Mouse (Mus musculus): ENCODE results near the gene Neurl1a.

Neurl1a gene

DNA sequence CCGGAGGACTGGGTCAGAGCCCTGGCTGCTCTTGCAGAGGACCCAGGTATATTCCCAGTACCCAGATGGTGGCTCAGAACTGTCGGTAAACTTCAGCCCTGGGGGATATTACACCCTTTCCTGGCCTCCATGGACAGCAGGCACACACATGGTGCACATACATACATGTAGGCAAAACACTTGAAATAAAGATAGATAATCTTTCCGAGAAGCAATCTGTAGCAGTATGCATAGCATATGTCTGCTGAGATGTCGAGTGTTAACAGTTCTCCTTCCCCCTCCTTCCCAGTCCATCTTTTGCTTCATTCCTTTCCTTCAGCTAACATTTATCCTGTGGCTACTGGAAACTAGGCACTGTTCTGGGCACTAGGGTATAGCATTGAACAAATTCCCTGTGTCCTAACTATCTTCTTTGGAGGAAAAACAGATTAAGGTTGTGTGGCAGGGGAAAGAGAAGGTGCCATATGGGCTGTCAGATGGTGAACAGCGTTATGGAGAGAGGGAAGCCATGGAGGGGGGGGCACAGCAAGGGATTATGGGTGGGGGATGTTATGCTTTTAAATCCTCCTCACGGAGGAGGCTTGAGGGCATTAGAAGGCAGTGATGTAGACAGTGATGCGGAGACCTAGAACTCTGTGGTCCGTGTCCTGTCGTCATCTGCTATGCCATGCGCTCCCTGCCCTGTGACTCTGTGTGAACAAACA is 33.1 kb downstream of the Neurl1a start:
- no peak for DNase-seq (ENCODE audit: low read depth, low spot score)

DNA sequence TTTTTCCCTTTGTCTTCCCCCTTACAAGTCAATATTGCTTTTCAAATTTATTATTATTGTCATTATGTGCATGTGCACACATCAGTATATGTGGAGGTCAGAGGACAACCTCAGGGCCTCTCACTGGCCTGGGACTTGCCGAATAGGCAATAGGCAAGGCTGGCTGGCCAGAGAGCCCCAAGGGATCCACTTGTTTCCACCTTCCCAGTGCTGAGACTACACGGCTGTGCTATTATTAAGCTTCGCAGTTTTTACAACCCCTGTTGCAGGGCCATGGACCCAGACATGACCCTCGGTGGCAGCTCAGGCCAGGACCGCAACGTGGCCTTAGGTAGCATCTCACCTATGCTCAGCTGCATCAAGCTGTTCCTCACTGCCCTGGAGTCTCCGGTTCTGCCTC is 33.8 kb downstream of the Neurl1a start:
- DNase-seq (ENCODE audit: low read depth, low spot score): no peak

DNA sequence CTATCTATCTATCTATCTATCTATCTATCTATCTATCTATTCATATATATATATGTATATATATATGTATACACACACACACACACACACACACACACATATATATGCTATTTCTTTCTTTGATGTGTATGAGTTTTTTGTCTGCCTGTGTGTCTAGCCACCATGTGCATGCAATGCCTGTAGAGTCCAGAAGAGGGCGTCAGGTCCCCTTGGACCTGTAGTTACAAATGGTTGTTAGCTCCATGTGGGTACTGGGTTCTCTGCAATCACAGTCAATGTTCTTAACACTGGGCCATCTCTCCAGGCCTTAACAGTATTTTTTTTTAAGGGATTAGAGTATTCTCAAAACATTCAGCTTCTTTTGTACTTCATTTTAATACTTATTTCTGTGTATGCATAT is 34.9 kb downstream of the Neurl1a start:
- peak; percentile 41 for DNase-seq (ENCODE audit: low read depth, low spot score)

DNA sequence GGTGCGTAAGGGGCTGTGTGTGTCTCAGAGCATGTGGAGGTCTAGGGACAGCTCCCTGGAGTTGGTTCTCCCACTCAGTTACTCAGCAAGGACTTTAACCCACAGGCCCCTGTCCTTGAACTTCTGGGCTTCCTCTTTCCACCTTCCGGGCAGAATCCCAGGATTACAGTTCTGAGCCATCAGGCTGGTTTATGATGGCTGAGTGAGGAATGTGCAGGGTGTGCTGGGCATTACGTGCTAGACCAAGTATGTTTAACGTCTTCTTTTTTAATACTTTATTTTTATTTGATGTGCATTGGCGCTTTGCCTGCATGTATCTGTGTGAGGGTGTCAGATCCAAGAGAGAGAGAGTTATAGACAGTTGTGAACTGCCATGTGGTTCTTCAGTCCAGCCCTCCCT is 38.1 kb downstream of the Neurl1a start:
- no peak for DNase-seq (ENCODE audit: low read depth, low spot score)

DNA sequence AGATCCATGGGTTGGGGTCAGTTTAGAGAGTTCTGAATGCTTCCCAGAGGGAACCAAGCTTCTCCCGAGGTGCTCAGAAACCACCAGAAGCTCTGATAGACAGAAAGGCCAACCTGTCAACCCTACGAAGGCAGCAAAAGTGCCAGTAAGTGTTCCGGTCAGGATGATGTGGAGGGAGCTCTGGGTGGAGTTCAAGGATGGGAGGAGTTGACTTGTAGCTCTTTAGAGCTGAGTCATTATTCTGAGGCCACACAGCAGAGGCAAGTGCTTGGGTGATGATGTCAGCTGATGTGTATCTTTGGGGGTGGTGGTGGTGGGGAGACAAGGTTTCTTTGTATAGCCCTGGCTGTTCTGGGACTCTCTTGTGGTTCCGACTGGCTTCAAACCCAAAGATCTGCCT is 41.0 kb downstream of the Neurl1a start:
- no peak for DNase-seq (ENCODE audit: low read depth, low spot score)

DNA sequence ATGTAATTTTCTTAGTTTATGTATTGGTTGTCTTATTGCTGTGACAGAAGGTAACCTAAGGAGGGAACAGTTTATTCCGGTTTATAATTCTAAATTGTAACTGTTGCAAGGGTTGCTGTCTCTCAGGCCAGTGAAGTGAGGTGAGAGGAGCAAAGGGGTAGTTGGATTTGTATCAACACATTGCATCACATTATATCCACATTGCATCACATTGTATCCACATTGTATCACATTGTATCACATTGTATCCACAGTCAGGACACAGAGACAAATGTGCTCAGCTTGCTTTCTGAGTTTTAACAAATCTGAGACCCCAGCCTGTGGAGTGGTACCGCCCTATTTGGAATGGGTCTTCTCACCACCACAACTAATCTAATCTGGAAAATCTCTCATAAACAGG is 41.6 kb downstream of the Neurl1a start:
- DNase-seq (ENCODE audit: low read depth, low spot score): no peak

DNA sequence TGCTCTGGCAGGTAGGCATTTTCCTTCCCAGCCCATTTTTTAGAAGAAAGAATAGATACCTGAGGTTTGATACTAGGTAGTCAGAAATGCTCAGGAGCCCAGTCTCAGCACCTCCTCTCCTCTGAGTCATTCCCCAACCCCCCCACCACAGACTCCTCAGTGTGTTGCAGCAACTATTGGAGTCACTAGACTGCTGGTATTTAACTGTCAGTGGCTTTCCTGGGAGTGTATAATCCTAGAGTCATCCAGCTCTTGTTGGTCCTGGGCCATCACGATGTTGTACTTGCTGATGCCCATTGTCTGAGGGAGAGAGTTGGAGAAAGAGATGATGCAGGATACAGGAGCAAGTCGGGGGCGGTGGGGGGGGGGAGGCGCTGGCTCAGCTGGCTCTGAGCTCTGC is 42.4 kb downstream of the Neurl1a start:
- peak; percentile 3 for DNase-seq (ENCODE audit: low read depth, low spot score)

DNA sequence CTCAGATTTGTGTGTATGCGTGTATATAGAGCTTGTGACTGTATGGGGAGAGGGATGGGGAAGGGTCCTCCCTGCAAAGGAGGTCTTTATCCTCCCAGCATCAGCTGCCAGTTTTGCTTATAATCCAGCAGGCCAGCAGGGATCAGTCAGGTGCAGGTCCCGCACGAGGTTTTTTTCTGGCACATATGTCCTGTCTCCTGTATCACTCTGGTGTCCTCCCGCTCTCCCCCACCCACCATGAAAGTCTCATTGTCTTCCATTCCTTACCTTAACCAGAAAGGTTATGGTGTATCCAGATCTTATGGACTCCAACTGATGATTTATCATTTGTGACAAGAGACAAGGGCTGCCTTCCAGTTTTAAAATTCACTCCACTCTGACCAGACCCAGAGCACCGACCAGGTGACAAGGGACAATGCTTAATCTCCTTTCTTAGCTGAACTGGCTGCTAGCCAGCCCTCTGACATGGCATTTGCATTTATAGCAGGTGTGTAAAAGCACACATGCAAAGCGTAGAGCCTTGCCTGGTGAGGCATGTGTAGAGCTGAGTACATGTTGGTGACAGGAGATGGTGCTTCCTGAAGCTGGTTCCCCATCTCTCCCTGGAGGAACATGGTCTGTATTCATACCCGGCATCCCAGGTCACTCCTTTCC is 43.0 kb downstream of the Neurl1a start:
- DNase-seq (ENCODE audit: low read depth, low spot score): peak; percentile 91

GRCm38 (mm10) chr19:47222154-47222840 is 43.7 kb downstream of the Neurl1a start:
- DNase-seq (ENCODE audit: low read depth, low spot score): peak; percentile 74

- DNase-seq (ENCODE audit: low read depth, low spot score): no peak
Observed at GRCm38 (mm10) chr19:47222841-47223557, 44.4 kb downstream of the Neurl1a start.

DNA sequence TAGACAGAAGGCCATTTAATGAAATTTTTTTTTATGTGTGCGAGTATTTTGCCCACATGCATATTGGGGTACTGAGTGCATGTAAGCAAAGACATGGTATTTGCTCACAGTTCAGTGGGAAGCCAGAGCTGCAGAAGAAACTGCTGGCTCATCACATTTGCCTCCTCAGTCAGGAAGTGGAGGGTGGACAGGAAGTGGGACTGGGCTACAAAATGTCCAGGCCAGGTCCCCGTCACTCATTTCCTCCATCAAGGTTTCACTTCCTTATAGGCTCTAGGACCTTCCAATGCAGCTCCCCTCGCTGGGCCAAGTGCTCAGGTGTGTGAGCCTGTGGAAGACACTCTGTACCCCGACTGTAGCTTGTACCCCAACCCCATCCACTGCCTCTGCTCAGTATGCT is 46.1 kb downstream of the Neurl1a start:
- DNase-seq (ENCODE audit: low read depth, low spot score): peak; percentile 89

DNA sequence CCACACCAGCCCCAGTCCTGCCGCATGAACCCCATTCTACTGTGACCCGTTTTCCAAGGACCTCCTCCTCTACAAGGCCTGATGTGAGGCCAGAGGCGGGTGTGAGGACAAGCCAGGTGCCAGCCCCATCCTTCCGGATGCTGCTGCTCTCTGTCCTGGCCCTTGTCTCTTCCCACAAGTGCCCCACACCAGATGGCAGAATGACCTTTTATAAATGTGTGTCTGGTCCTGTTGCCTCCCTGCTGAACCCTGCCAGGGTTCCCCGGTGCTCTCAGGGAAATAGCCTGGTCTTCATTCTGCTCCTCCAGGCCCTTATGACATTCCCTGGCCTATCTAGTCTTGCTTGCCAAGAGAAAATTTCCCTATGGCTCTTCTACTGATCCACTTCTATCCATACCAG is 47.2 kb downstream of the Neurl1a start:
- DNase-seq (ENCODE audit: low read depth, low spot score): no peak

DNA sequence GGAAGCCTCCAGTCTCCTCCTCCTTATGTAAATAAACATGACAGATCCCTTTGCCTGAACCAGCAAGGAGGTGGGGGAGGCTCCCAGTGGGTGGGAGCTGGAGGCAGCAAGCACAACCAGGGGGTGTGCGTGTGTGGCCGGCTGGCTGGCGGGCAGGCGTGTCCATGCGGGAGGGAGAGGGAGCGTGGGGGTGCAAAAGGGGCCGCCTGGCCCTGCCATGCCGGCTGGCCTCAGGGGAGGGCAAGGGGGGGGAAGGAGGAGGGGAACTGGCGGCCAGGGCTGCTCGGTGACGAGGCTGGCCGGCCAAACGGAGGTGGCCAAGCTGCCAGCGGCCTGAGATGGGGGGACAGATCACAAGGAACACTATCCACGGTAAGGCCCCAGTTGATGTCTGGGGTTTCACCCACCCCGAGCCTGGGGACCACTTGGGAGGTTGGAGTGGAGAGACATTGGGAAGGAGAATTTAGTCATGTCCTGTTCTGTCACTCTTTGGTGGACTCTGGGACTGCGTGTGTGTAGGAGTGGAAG is 50.2 kb downstream of the Neurl1a start:
- DNase-seq (ENCODE audit: low read depth, low spot score): no peak

DNA sequence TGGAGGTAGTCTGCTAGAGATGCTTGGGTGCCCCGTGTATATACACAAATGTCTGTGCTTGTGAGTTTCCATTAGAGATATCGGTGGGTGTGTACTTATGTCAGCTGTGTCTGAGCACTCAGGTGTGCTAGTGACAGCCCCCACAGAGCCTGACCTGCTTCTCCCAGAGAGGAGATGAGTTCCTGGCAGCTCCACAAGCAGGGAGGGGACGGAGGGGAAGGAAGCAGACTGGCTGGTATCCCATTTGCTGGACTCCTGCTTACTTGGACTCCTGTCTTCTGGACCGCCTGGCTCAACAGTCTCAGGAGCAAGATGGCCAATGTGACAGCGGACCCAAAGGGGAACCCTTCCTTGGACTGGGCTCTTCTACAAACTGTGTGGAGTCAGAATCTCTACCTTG is 50.8 kb downstream of the Neurl1a start:
- no peak for DNase-seq (ENCODE audit: low read depth, low spot score)

GRCm38 (mm10) chr19:47230082-47230481 is 51.5 kb downstream of the Neurl1a start:
- no peak for DNase-seq (ENCODE audit: low read depth, low spot score)

GRCm38 (mm10) chr19:47230682-47231081 is 52.1 kb downstream of the Neurl1a start:
- DNase-seq (ENCODE audit: low read depth, low spot score): no peak

DNA sequence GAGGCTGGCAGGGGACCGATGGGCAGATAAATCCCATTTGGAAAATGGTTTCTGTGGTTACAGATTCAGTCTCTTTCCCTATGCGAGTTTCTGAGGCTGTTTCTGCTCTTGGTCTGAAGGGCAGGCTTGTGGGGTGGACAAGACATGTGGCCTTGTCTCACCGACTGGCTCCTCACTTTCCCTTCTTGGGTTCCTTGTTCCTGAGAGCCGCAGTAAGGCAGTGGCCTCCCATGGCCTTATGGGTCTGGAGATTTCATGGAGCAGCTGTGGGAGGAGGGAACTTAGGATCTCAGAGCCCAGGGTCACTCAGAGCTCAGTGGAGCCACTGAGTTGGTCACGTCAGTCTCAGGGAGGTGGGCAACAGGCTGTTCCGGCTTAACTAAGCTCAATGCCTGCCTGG is 52.8 kb downstream of the Neurl1a start:
- DNase-seq (ENCODE audit: low read depth, low spot score): no peak

GRCm38 (mm10) chr19:47232077-47232865 is 53.7 kb downstream of the Neurl1a start:
- no peak for DNase-seq (ENCODE audit: low read depth, low spot score)

DNA sequence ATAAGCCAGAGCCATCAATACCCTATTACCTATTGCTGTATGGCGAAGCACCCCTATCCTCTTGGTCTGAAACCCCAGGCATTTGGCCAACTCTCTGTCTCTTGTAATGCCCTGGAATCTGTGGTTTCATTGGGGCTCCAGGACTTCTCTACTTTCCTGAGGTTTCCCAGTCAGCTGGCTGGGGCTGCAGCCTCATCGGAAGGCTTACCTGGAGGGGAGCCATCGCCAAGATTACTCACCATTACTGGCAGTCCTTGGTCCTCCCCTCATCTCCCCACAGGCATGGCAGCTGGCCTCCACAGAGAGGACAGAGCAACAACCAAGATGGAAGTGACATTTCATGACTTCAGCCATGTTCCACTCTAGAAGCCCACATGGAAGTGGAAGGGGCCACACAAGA is 54.5 kb downstream of the Neurl1a start:
- DNase-seq (ENCODE audit: low read depth, low spot score): no peak

- DNase-seq (ENCODE audit: low read depth, low spot score): no peak
Observed at GRCm38 (mm10) chr19:47240076-47240475, 61.5 kb downstream of the Neurl1a start.

GRCm38 (mm10) chr19:47240957-47241356 is 62.3 kb downstream of the Neurl1a start:
- no peak for DNase-seq (ENCODE audit: low read depth, low spot score)
